34 mouse cellular contexts compared by ENCODE assay signal in genomic region chr13:75343422-75343821, GRCm38 (mm10).
"Had no signal": no experiment of that assay in that cellular context is flagged by ENCODE, and none has a peak within 500 bp of the region (broad histone marks: within the 10 kb centered on the region; RNA-seq: fewer than 3 reads in every experiment).

No protein-coding gene starts in this region.

- H3K4me2 ChIP-seq: heart, embryonic 11.5 days; heart, embryonic 12.5 days; heart, embryonic 13.5 days; heart, embryonic 15.5 days; hindbrain, embryonic 12.5 days; hindbrain, embryonic 13.5 days; hindbrain, embryonic 14.5 days; hindbrain, embryonic 15.5 days; intestine, embryonic 15.5 days; kidney, embryonic 15.5 days had no signal

- DNase-seq: heart, adult 2 months; heart, postnatal 10 days; heart, postnatal 14 days; heart, postnatal 36 days; heart, postnatal 4 days; kidney, adult 11 months; kidney, adult 18-20 months; kidney, adult 2 months; kidney, adult 8-10 months; kidney, adult 9 months; kidney, postnatal 10 days; kidney, postnatal 14 days; kidney, postnatal 25 days; kidney, postnatal 36 days; kidney, postnatal 4 days; layer of hippocampus, adult 9-11 months had no signal

- ATAC-seq: hindbrain, embryonic 16.5 days; hindbrain, postnatal 0 days; inflammation-experienced regulatory T-cells, adult 6 months; intestine, postnatal 0 days had no signal

- H3K4me1 ChIP-seq: heart, embryonic 15.5 days; hindbrain, embryonic 10.5 days; hindbrain, embryonic 12.5 days; hindbrain, embryonic 13.5 days; hindbrain, embryonic 15.5 days; intestine, embryonic 15.5 days; kidney, embryonic 15.5 days had no signal

- H3K27ac ChIP-seq: heart, adult 2 months; heart, embryonic 10.5 days; heart, embryonic 13.5 days; heart, embryonic 15.5 days; hindbrain, embryonic 10.5 days; hindbrain, embryonic 12.5 days; hindbrain, embryonic 13.5 days; hindbrain, embryonic 14.5 days; hindbrain, embryonic 15.5 days; hindbrain, postnatal 0 days; intestine, embryonic 15.5 days; kidney, embryonic 15.5 days; kidney, postnatal 0 days; layer of hippocampus, adult 2 months had no signal

- H3K9me3 ChIP-seq: heart, embryonic 10.5 days; heart, embryonic 12.5 days; heart, embryonic 13.5 days; heart, embryonic 15.5 days; hindbrain, embryonic 10.5 days; hindbrain, embryonic 12.5 days; hindbrain, embryonic 13.5 days; hindbrain, embryonic 15.5 days; intestine, embryonic 15.5 days; kidney, embryonic 15.5 days had no signal

- H3K27me3 ChIP-seq: heart, embryonic 12.5 days; heart, embryonic 13.5 days; heart, embryonic 15.5 days; hindbrain, embryonic 12.5 days; hindbrain, embryonic 13.5 days; hindbrain, embryonic 15.5 days; intestine, embryonic 15.5 days; kidney, embryonic 15.5 days had no signal

- H3K36me3 ChIP-seq: heart, embryonic 10.5 days; heart, embryonic 12.5 days; heart, embryonic 13.5 days; heart, embryonic 15.5 days; hindbrain, embryonic 10.5 days; hindbrain, embryonic 12.5 days; hindbrain, embryonic 13.5 days; hindbrain, embryonic 15.5 days; intestine, embryonic 15.5 days; kidney, embryonic 15.5 days had no signal

- H3K4me3 ChIP-seq: heart, adult 2 months; heart, embryonic 10.5 days; heart, embryonic 12.5 days; heart, embryonic 13.5 days; heart, embryonic 15.5 days; hindbrain, embryonic 10.5 days; hindbrain, embryonic 12.5 days; hindbrain, embryonic 13.5 days; hindbrain, embryonic 15.5 days; intestine, embryonic 15.5 days; kidney, embryonic 15.5 days; layer of hippocampus, adult 2 months had no signal

- H3K9ac ChIP-seq: heart, embryonic 12.5 days; heart, embryonic 13.5 days; heart, embryonic 15.5 days; hindbrain, embryonic 12.5 days; hindbrain, embryonic 13.5 days; hindbrain, embryonic 14.5 days; hindbrain, embryonic 15.5 days; intestine, embryonic 15.5 days; kidney, embryonic 15.5 days had no signal
